Comparison of ENCODE assay signal across 12 mouse cellular contexts in genomic region chr4:57640222-57640621, GRCm38 (mm10).
DNase-seq lines count a peak whose midpoint lies in the region; ATAC-seq and TF ChIP-seq lines count a peak whose summit lies in the region.
"Had no signal": no experiment of that assay in that cellular context is flagged by ENCODE, and none has a peak within 500 bp of the region (broad histone marks: within the 10 kb centered on the region; RNA-seq: fewer than 3 reads in every experiment).

No protein-coding gene starts in this region.

- WGBS in hindbrain, embryonic 13.5 days, result 48% methylated on average over 7 of the region's 7 CpGs
- 55% methylated on average over 7 of the region's 7 CpGs for WGBS in hindbrain, embryonic 11.5 days
- WGBS in midbrain, postnatal 0 days, result 28% methylated on average over 7 of the region's 7 CpGs
- 46% methylated on average over 7 of the region's 7 CpGs for WGBS in midbrain, embryonic 13.5 days

- H3K4me1 ChIP-seq in hindbrain, embryonic 13.5 days (replicated peaks), result peaks cover 34% of the 10 kb centered on the region
- H3K4me1 ChIP-seq in hindbrain, embryonic 11.5 days (replicated peaks; ENCODE audit: control insufficient read depth, insufficient read depth, low read length), result no peaks in the 10 kb centered on the region
- H3K4me1 ChIP-seq in midbrain, postnatal 0 days (ENCODE audit: insufficient read depth, low read length), result peaks cover 14% of the 10 kb centered on the region; the same call in 1 of the 2 replicates
- H3K4me1 ChIP-seq in midbrain, embryonic 13.5 days (replicated peaks), result peaks cover 24% of the 10 kb centered on the region; the same call in 1 of the 2 replicates

- DNase-seq in hindbrain, embryonic 11.5 days (ENCODE audit: low spot score), result no peak
- DNase-seq in midbrain, postnatal 0 days (ENCODE audit: low spot score), result no peak
- DNase-seq in thymus, postnatal 0 days (ENCODE audit: low spot score), result peak; percentile 65
- no peak for DNase-seq in adrenal gland, adult 2 months
- DNase-seq in adrenal gland, adult (ENCODE audit: inconsistent age in 2 of 2, low spot score in 1 of 2), result no peak
- DNase-seq: cerebellum, adult 18-20 months; kidney, postnatal 10 days had no signal

- peak overlapping the region; percentile 25 for H3K4me2 ChIP-seq in hindbrain, embryonic 13.5 days
- no peak overlapping the region for H3K4me2 ChIP-seq in hindbrain, embryonic 11.5 days (replicated peaks; ENCODE audit: low read depth, low read length)
- H3K4me2 ChIP-seq in midbrain, postnatal 0 days (ENCODE audit: low read depth, low read length, poor library complexity, severe bottlenecking), result peak overlapping the region; percentile 64
- H3K4me2 ChIP-seq in midbrain, embryonic 13.5 days (replicated peaks), result no peak overlapping the region
- H3K4me2 ChIP-seq: limb, embryonic 12.5 days; midbrain, embryonic 12.5 days had no signal

- no peaks in the 10 kb centered on the region for H3K9me3 ChIP-seq in hindbrain, embryonic 13.5 days
- no peaks in the 10 kb centered on the region for H3K9me3 ChIP-seq in hindbrain, embryonic 11.5 days (ENCODE audit: control insufficient read depth, low read length)
- H3K9me3 ChIP-seq in midbrain, postnatal 0 days (ENCODE audit: low read length), result no peaks in the 10 kb centered on the region
- no peaks in the 10 kb centered on the region for H3K9me3 ChIP-seq in midbrain, embryonic 13.5 days
- H3K9me3 ChIP-seq: limb, embryonic 12.5 days; midbrain, embryonic 12.5 days had no signal

- H3K27me3 ChIP-seq in hindbrain, embryonic 13.5 days, result 0 out of 2 replicates have a peak, but pooled peaks cover 4% of the 10 kb centered on the region
- H3K27me3 ChIP-seq in hindbrain, embryonic 11.5 days (ENCODE audit: control insufficient read depth, insufficient read depth, low read length), result no peaks in the 10 kb centered on the region
- no peaks in the 10 kb centered on the region for H3K27me3 ChIP-seq in midbrain, postnatal 0 days (ENCODE audit: insufficient read depth, low read length)
- no peaks in the 10 kb centered on the region for H3K27me3 ChIP-seq in midbrain, embryonic 13.5 days
- H3K27me3 ChIP-seq: limb, embryonic 12.5 days; midbrain, embryonic 12.5 days had no signal

- no peak for ATAC-seq in hindbrain, embryonic 13.5 days (ENCODE audit: low FRiP score)
- ATAC-seq in hindbrain, embryonic 11.5 days (ENCODE audit: low FRiP score), result no peak
- ATAC-seq in midbrain, postnatal 0 days (ENCODE audit: low FRiP score), result no peak
- no peak for ATAC-seq in midbrain, embryonic 13.5 days
- peak; percentile 44 to 76; a peak in 3 of 4 replicates for ATAC-seq in hematopoietic stem cell, adult 5-6 weeks (replicated peaks in 1 of 2; ENCODE audit: insufficient read depth in 1 of 2, low FRiP score in 2 of 2, low TSS enrichment in 1 of 2, low read depth in 1 of 2, poor library complexity in 2 of 2, severe bottlenecking in 2 of 2)

- no peak overlapping the region for H3K4me3 ChIP-seq in hindbrain, embryonic 13.5 days
- no peak overlapping the region for H3K4me3 ChIP-seq in hindbrain, embryonic 11.5 days (ENCODE audit: low read depth, low read length)
- H3K4me3 ChIP-seq in midbrain, postnatal 0 days (ENCODE audit: low read depth, low read length), result peak overlapping the region; percentile 43
- H3K4me3 ChIP-seq in midbrain, embryonic 13.5 days (replicated peaks), result no peak overlapping the region
- H3K4me3 ChIP-seq: limb, embryonic 12.5 days; midbrain, embryonic 12.5 days had no signal

- no peaks in the 10 kb centered on the region for H3K36me3 ChIP-seq in hindbrain, embryonic 13.5 days
- H3K36me3 ChIP-seq in hindbrain, embryonic 11.5 days (ENCODE audit: control insufficient read depth, insufficient read depth, low read length), result no peaks in the 10 kb centered on the region
- H3K36me3 ChIP-seq in midbrain, postnatal 0 days (ENCODE audit: insufficient read depth, low read length), result 0 out of 2 replicates have a peak, but pooled peaks cover 3% of the 10 kb centered on the region
- H3K36me3 ChIP-seq in midbrain, embryonic 13.5 days, result no peaks in the 10 kb centered on the region
- H3K36me3 ChIP-seq: midbrain, embryonic 12.5 days had no signal

- no peak for TF ChIP-seq CTCF in midbrain, postnatal 0 days (IDR thresholded peaks at IDR 0.05)

- no peak overlapping the region for H3K27ac ChIP-seq in hindbrain, embryonic 13.5 days
- no peak overlapping the region for H3K27ac ChIP-seq in hindbrain, embryonic 11.5 days (ENCODE audit: low read depth, low read length)
- 0 out of 2 replicates have a peak overlapping the region, but pooled peaks have one; percentile 38 for H3K27ac ChIP-seq in midbrain, postnatal 0 days (ENCODE audit: low read depth, low read length)
- no peak overlapping the region for H3K27ac ChIP-seq in midbrain, embryonic 13.5 days
- H3K27ac ChIP-seq: limb, embryonic 12.5 days; midbrain, embryonic 12.5 days had no signal

- H3K9ac ChIP-seq in hindbrain, embryonic 13.5 days, result no peak overlapping the region
- no peak overlapping the region for H3K9ac ChIP-seq in hindbrain, embryonic 11.5 days (ENCODE audit: low read depth, low read length)
- 0 out of 2 replicates have a peak overlapping the region, but pooled peaks have one; percentile 24 for H3K9ac ChIP-seq in midbrain, postnatal 0 days (replicated peaks; ENCODE audit: low read length, poor library complexity, severe bottlenecking)
- H3K9ac ChIP-seq in midbrain, embryonic 13.5 days (replicated peaks), result no peak overlapping the region
- H3K9ac ChIP-seq: limb, embryonic 12.5 days; midbrain, embryonic 12.5 days had no signal

Comparison
In these comparisons a context has a peak if more than half of its experiments do, and no peak if none do; other contexts are left out.
1. H3K4me2 ChIP-seq: peak in hindbrain, embryonic 13.5 days (single experiment) and midbrain, postnatal 0 days (single experiment); none in hindbrain, embryonic 11.5 days (single experiment) and midbrain, embryonic 13.5 days (single experiment).
2. ATAC-seq: peak in hematopoietic stem cell, adult 5-6 weeks (2 of 2); none in hindbrain, embryonic 13.5 days (single experiment), hindbrain, embryonic 11.5 days (single experiment), midbrain, postnatal 0 days (single experiment) and midbrain, embryonic 13.5 days (single experiment).